Mouse (Mus musculus) testis, postnatal 14 days (tissue): ENCODE data around the gene Dpep1.
"Not testable (repeated sequence)": the region's sequence is repeated elsewhere in the genome, so short reads cannot be mapped to it uniquely, and the experiment has no call there.

Source experiments
- DNase-seq: peaks from one replicate; pipeline ENCODE4 v3.0.0; 2021; ENCODE audit warnings: low spot score

Dpep1 gene

DNA sequence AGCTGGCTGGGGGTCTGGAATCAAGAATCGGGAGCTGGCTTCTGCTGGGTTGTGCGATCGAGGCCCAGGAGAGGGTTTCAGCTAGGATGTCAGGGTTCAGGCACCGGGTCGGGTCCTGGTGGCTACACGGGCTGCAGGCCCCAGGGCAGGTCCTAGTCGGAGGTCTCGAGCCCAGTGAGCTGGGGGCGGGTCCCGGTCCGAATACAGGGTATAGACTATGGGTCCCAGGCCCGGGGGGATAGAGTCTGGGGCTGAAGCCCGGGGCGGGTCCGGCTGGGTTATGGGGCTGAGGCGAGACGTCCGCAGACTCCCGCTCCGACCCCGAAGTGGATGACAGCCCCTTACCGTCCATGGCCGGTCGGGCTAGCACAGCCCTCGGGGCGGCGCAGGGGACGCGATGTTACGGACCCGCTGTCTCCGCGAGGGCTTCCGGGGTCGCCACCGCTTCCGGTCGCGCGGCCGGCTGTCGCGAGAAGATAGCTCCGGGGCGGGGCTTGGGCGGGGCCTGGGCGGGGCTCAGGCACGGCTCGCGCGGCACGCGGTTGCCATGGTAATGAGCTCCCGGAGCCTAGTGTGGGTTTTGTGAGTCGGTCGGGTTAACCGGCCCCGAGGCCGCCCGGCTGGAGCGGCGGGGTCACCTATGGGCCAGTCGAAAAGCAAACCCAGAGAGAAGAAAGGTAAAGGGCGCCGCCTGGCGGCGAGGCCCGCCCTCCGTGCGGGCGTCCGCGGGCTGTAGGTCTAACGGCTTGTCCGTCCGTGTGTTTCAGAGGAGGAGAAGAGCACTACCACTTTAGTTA, 26.5 kb downstream of the Dpep1 start, which contains the start of the genes Chmp1a and Spata33:
Gene Chmp1a, minus strand, starts transcription at position 443 of the 797 bp plus-strand sequence.
Gene Spata33, plus strand, starts transcription at position 512 of the 797 bp plus-strand sequence.
- DNase-seq = peak; percentile 95

DNA sequence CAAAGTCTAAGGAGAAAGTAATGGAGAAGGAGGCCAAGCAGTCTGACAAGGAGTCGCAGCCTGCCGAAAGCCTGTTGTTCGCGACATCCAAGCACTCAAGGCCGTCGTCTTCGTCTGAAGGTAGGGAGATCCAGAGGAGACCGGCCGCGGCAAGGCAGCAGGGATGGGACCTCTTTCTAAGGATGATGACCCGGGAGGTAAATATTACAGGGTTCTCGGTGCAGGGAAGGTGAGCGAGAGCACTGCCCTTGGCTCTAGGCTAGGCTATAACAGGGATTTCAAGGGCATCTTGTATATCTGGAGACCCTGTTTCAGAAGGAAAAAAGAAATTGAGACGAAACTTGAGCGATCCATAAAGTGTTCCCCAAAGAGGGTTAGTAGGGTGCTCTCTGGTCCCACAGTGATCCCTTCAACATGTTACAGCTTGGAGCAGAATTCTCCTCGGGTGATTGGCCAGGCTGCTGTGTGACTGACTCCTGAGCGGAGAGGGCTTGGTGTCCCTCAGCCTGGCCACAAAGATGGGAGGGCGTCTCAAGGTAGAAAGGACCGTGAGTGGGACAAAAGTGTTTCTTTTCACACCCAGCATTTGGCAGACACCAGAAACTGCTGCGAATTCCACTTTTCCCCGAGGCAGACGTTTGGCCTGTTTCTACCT, 27.2 kb downstream of the Dpep1 start:
- no peak for DNase-seq

DNA sequence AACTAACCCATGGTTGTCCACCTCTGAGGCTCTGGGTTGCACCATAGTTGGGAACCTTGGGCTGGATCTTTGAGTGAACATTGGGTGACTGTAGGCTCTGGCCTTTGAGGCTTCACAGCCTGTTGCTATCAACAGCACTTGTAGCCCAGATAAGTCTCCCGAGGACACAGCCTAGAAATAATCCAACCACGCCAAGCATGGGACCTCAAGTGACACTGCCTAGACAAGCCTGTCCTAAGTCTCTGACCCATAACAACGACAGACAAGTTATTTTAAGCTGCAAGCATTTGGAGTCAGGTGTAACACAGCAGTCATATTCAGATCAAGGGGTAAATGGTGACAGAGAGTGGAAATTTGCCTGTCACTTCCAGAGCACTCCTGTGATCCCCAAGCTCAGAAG, 29.4 kb downstream of the Dpep1 start:
- DNase-seq = no peak

DNA sequence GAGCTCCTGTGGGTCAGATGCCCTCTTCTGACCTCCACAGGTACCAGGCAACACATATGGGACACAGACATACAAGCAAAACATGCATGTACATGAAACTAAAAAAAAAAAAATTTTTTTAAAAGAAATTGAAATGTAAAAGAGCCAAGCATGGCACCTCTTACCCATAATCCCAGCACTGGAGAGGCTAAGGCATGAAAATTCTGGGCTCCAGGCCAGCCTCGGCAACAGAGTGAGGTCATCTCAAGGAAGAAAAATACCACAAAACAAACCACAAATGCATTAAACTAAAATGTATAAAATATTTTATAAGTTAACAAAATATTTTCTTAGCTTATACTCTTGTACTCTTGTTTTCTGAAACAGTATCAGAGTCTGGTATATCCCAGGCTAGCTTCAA, 34.9 kb downstream of the Dpep1 start:
- DNase-seq = no peak

DNA sequence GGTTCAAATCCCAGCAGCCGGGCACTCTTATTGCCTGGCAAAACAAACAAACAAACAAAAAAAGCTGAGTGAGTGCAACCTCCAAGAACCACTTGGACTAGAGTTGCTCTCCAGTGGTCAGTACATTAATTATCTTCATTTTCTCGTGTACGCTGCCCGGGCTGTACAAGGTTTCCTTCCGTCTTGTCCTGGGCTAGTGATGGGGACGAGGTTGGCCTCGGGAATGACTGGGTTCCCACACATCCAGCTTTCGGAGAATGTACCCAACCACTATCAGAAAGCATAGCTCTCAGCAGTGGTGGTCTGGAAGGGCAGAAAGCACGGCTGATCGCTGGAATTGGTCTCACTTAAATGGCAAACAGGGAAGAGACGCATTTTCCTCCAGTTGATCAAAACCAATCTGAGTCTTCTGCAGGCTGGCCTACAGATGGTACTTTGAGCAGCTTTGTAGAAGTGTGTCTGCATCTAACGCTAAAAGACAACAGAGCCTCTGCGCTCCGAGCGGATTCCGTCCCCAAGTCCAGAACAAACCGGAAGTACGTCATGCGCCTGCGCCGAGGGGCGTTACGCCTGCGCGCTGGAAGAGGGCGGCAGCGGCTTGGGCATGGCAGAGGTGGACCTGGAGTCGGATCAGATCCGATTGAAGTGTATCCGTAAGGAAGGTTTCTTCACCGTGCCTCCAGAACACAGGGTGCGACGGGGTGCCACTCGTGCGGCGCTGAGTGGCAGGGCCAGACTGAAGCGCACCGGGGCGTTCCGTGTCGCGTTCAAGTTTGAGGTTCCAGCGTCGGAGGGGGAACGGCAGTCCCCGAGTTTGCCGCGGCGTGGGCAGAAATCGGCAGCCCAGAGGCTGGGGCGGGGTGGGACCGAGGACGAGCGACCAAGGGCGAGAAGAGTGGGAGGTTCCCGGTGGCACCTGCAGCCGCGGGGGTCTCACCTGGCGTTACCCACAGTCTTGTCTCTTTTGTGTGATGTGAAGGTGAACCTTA, 38.5 kb downstream of the Dpep1 start, which contains the start of gene Cdk10:
Gene Cdk10, plus strand, starts transcription at position 565 of the 989 bp plus-strand sequence.
- peak; percentile 92 for DNase-seq

DNA sequence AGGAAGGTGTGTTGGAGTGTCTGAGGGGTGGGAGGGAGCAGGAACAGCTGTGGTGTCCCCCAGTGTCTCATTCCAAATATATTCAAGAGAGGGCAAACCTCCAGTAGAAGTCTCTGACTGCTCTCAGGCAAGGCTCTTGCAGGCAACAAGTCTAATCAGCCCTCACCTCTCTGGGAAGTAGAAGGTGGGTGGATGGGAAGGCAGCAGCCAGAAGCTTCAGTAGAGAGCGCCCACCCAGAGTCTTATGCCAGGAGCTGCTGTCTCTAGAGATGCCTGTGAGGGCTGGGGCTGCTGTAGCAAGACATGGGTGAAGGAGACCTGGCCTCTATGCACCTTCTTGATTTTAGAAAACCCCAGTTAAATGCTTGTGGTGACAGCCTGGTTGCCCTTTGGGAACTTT, 42.4 kb downstream of the Dpep1 start:
- no peak for DNase-seq

DNA sequence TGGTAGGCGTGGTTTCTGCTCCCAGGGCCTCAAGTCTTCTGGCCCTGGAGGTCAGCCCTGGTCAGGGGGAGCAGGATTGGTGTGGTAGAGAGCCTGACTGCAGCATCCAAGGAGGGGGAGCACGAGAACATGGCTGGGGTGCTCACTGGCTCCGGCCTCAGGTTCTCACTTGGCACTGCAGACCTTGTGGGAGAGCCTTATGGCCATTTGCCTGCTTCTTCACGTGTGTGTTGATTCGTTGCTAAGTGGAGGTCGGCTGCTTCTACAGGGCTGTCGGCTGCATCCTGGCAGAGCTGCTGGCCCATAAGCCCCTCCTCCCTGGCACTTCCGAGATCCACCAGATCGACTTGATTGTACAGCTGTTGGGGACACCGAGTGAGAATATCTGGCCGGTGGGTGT, 44.3 kb downstream of the Dpep1 start:
- not testable (repeated sequence) for DNase-seq

DNA sequence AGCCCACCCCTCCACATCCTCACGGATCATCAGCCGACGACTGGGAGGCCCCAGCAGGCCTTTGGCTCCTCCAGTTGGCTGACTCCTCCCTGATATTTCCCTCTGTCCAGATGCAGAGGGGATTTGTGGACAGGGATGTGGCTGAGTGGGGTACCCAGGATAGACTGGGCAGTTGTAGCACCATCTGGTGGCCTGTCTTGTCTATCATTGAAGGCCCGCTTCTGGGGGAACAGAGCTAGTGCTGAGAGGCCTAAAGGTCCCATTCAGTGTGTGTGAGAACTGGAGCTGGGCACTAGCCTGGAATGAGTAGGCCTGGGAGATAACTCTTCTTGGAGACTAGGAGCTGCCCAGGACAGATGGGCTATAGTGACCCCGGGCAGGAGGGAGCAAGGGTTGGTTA, 45.7 kb downstream of the Dpep1 start:
- no peak for DNase-seq

DNA sequence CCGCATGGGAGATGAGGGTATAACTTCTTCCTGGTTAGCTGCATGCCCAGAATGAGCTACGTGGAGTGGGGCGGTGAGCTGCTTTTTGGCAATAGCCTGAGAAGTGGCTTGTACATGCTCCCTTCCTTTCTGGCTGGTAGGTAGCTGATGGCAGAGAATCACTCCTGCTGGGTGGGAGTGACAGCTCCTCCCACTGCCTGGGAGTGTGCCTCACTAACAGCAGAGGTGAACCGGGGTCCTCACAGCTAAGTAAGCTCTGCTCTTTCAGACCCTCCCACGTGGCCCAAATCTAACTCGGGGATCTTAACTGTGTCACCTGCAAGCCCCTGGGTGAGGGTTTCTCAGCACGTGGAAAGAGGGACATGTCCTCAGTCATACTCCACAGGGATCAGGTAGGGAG, 46.5 kb downstream of the Dpep1 start:
- DNase-seq = no peak

DNA sequence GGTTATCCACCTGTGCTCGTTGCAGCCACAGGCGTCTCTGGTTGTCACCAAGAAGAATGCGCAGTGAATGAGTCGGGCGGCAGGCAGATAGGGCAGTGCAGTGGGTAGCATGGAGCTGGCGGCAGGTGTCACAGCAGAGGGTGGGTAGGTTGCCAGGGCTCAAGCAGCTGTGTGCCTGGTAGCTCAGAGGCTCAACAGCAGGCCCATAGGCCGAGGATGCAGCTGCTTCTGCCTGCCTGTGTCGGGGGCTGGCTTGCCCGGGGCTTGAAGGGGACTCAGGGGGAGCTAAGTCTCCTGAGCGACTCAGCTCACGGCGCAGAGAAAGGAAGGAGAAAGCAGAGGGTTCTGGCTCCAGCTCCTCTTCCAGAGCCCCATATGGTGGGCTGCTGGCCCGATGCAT, 47.3 kb downstream of the Dpep1 start:
- DNase-seq = no peak

DNA sequence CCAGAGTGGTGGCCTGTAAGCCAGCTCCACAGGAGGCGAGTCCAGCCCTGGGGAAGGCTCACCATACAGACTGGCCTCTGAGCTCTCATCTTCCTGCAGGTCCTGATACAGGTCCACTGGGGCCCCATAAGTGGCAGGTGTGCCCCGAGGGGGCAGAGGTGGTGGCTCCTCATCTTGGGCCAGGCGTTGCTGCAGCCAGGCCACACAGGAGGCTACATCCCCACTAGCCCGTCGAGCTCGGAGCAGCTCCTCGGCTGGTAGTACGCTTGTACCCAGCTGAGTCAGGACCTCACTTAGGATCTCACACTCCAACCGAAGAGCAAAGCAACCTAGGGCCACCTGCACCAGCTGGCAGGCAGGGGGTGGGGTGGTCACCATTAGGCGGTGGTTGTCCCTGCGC, 47.7 kb downstream of the Dpep1 start:
- no peak for DNase-seq

DNA sequence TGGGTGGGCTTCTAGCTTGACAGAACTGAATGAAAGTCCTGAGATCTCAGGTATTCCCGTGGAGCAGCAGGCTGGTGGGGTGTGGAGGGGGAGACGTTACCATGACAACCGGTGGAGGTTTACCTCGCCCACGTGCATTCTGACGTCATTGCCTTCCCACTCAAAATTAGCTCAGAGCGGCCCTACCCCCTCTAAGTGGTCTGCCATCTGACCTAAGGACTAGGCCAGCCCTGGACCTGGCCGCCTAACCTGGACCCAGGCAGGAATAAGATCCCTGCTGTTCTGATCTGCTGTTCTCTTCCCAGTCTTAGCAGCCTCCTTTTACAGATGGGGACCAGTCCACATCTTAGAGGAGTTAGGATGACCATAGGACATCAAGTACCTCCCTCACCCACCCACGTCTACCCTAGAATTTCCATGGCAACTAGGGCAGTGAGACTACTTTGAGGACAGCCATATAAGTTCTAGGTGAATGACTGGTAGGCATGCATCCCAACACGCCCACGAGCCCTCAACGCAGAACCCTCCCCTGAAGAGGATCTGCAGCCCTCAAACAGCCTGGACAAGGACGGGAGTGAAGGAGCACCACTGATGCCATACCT, 49.0 kb downstream of the Dpep1 start:
- no peak for DNase-seq

DNA sequence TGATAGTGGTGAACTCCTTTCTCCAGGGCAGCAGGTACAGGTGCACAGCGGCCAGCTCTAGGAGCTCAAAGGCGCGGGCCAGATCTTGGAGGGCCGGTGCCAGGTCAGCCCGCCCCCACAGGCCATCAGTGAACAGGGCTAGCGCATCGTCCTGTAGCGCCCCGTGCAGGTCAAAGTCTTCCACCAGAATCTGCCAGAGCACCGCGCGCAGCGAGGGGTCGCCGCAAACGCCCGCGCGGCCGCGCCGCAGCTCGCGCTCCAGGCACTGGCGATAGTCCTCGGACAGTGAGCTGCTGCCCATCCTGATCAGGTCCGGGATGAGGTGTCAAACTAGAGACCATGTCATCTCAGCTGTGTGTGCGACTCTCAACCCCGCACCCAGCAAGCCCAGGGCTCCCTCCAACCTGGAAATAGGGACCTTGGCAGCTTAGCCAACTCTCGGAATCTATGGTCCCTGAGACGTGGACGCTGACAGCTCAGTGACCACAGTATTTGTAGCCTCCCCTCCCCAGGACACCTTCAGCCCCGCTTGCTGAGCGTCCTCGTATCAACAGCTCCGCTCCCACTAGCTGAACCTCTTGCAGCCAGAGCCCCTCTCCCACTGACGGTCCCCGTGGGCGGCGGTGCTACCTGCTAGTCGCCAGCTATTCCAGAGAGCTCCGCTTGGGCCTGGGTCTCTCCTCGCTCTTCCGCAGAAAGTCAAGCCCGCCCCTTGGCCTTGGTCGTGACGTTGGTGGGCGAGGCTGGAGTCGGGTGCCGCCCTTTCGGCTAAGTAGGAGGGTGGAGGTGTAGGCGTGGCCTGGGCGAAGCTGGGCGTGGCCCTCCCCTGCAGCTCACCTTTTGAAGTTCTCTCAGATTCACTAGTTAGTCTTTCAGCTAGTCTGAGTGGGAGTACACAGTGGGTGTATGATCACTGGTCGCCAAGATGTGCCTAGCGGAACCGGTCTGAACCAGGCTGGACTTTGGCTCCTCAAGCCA, 49.8 kb downstream of the Dpep1 start, which contains the start of gene Spata2l:
Gene Spata2l, minus strand, starts transcription at position 714 of the 978 bp plus-strand sequence.
- DNase-seq = peak; percentile 84

DNA sequence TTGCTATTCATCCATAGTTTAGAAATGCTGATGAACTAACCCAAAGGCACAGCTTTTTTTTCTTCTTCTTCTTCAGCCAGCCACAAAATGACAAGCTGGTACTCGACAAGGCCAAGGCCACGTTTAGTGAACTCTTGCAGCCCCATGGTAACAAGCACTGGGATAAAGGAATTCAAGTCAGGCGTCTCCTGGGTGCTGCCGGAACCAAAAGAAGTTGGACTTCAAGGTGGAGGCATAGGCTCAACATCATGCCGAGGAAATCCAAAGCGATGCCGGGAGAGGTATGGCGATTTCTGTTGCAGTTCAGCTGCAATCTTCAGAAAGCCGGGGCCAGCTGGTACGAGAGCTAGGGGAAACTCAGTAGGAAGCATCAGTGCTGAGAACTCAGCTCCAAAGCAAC, 53.4 kb downstream of the Dpep1 start:
- no peak for DNase-seq

DNA sequence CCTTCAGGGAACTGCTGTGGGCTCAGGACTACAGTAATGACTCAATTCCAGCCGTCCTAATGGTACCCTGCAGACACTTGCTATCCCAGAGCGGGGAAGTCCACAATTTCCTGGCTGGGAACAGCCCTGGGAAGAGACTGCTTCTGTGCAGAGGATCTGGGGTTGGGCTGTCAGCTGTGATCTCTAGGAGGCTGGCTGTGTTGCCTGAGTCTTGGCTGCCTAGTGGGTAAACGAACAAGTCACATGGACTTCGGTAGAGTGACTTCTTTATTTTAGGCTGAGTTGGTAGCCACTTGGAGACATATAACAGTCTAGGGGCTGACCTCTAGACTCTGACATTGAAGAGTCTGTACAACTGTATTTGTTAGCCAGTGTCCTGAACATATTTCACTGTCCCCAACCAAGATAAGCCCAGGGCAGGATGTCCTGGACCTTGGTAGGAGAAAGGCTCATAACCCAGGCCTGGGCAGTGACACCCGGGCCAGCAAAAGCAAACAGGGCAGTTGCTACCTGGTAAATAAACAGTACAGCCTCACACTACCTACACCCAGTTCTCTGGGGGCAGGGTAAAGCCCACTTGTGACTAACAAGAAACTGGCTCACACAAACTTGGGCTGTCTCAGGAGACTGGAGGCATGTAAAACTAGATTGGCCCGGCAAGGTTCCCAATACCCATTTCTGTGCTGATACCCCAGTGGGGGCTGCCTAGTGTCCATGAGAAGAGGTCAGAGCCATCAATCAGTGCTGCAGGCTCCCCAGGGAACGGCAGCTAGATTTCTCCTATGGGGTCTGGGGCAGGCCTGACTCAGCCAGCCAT, 56.3 kb downstream of the Dpep1 start:
- DNase-seq = no peak

DNA sequence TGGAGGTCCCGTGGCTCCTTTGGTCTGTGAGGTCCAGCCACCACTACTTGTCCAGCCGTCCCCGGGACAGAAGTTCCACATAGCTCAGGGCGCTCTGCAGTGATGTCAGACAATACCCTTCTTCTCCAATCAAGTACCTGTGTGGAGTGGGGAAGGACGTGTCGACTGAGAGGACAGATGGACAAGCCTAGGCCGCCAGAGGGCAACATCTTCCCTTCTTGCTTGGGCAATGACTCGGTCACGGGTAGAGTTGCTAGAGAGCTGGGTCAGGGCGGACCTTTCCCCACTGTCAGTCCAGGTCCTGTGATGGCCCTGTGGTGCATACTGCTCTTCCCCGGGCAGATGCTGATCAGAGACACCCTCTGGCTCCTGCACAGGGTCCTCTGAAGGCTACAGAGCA, 57.0 kb downstream of the Dpep1 start:
- DNase-seq = no peak

DNA sequence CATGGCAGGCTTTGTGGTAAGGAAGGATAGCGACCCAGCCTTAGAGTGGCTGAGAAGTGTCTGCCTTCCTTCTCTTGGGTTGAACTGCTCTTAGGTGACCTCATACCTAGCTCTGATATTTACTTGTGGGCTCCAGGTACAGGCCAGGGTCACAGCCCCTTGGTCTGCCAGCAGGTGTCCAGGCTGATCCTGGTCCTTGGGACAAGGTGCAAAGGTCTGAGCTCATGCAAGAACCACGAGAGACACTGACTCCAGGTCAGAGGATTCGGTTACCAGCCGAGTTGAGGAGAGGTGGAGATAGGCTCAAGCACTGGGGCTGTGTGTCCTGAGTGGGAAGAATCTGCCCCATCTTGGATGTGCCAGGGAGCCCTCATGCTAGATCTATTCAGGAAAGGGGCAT, 58.3 kb downstream of the Dpep1 start:
- DNase-seq = no peak

DNA sequence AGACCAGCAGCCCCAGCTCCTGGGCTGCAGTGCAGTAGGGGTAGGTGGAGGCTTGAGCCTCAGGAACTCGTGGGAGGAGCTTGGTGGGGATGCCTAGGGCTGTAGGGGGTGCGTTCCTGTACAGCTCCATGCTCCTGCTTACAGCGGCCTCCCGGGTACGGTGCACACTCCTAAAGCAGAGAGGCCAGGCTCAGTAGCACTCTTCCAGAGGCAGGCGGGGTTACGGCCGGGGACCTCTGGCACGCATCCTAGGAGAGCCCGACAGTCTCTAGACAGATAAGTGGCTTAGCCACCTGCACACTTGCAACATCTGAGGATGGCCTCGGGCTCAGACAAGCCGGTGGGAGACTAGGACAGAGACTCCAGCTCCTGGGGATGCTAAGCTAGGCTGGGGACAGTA, 59.5 kb downstream of the Dpep1 start:
- no peak for DNase-seq

DNA sequence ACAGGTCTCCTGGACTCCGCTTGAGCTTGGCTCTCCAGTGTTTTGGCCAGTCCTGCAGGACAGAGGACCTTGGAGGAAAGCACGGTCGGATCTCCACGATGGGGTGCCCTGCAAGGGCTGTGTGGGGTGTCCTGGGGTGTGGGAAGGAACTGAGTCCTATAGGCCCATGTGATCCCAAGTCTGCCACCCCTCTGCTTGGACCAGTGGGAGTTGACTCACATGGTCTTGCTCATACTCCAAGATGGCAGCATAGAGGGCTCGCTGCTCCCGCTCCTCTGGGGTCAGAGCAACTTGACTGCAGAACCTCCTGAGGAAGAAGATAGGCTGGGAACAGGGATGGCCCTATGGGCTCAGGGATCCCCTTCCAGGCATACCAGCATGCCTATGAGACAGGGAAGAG, 61.7 kb downstream of the Dpep1 start:
- DNase-seq = no peak

DNA sequence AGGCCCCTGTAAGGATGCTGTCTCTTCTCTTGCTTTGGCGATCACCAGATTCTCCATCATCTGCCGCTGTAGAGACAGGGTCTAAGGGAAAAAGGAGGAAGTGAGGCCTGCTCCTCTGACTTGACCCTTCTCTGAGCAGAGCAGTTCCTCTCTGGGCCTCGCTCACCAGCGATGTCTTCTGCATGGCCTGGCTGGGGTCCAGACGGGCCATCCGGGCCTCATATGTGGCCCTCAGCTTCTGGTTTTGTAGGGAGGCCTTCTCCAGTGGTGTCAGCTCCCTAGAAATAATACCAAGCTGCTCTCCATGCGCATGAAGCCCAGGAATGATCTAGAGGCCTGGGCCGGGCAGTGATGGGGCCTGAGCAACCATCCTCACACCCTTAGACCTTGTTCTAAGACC, 62.6 kb downstream of the Dpep1 start:
- no peak for DNase-seq
